Mouse (Mus musculus) bone marrow macrophage, adult 2 months (primary cell): ENCODE measurements around the gene Tbc1d5.

Source experiments
- CTCF ChIP-seq: IDR thresholded peaks from 2 replicates; pipeline ENCODE4 v1.5.1; 2012; ENCODE audit warnings: low read depth, mild to moderate bottlenecking, low read length, moderate library complexity
- POLR2A ChIP-seq: IDR thresholded peaks from 2 replicates; pipeline ENCODE4 v1.6.1; 2012; ENCODE audit warnings: mild to moderate bottlenecking, low read depth, low read length, borderline replicate concordance

DNA sequence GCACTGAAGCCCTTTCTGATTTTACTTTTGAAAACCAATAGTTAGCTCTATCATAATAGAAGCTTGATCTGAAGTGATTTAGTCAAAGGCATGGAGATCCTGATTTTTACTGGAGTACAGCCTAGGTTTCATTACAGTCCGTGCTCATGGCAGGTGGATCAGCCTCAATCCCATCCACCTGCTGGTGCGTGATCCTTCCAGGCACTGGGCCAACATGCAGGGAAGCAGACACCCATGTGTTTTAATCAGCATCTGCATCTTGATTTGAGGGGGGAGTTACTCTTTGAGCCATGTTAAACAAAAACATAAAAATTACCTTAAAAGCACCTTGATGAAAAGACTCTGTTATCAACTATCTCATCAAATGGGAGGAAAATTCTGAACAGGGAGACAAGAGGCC, 16.4 kb upstream of the Tbc1d5 start:
- TF ChIP-seq CTCF (no peak), POLR2A (no peak)
